Mouse (Mus musculus) liver, embryonic 12.5 days (tissue): ENCODE measurements around the gene Gm28635. TPM values are rescaled to one million over a fixed set of nuclear protein-coding genes. Genes with fewer than 3 reads are reported as not detected.

Source experiments
- polyA plus RNA-seq: library from polyadenylated mRNA; unstranded; fragments of >200 nt; fragmentation: Nextera tagmentation; extraction: Ambion mirVana; gene quantifications from 2 replicates; pipeline ENCODE4 v1.2.1, GENCODE M21; 2016

Gm28635 gene
- polyA plus RNA-seq, 1 experiment from 2014 or later = not detected

Other genes starting within 250 kb of the Gm28635 start
- gene Tfpi, start 201.3 kb downstream of the Gm28635 start, polyA plus RNA-seq = 25.0 and 25.8 TPM in 2 replicates
- gene Ctnnd1, start 27.3 kb downstream of the Gm28635 start, polyA plus RNA-seq = 18.6 and 20.5 TPM in 2 replicates
- gene Btbd18, start 19.0 kb downstream of the Gm28635 start, polyA plus RNA-seq = 0.04 and 0.10 TPM in 2 replicates
- gene Selenoh, start 7.3 kb downstream of the Gm28635 start, polyA plus RNA-seq = 163 and 165 TPM in 2 replicates
- 27.2 and 28.1 TPM in 2 replicates for gene Med19, start 361 bp upstream of the Gm28635 start, polyA plus RNA-seq
- gene Tmx2, start 1.1 kb upstream of the Gm28635 start, polyA plus RNA-seq = 86.3 and 88.8 TPM in 2 replicates
- 28.1 and 29.3 TPM in 2 replicates for gene Zdhhc5, start 37.1 kb upstream of the Gm28635 start, polyA plus RNA-seq
- gene Clp1, start 49.3 kb upstream of the Gm28635 start, polyA plus RNA-seq = 57.2 and 59.8 TPM in 2 replicates
- 49.8 and 52.1 TPM in 2 replicates for gene Ypel4, start 56.0 kb upstream of the Gm28635 start, polyA plus RNA-seq
- gene Gm19426, start 65.6 kb upstream of the Gm28635 start, polyA plus RNA-seq = 3.8 and 3.9 TPM in 2 replicates
- gene Serping1, start 97.4 kb upstream of the Gm28635 start, polyA plus RNA-seq = 30.8 and 32.3 TPM in 2 replicates
- gene Ube2l6, start 120.8 kb upstream of the Gm28635 start, polyA plus RNA-seq = 293 and 321 TPM in 2 replicates
- gene Smtnl1, start 144.6 kb upstream of the Gm28635 start, polyA plus RNA-seq = 0.29 and 0.43 TPM in 2 replicates
- gene Timm10, start 149.0 kb upstream of the Gm28635 start, polyA plus RNA-seq = 50.9 and 54.3 TPM in 2 replicates
- gene Slc43a1, start 160.8 kb upstream of the Gm28635 start, polyA plus RNA-seq = 153 and 162 TPM in 2 replicates
- gene Rtn4rl2, start 208.7 kb upstream of the Gm28635 start, polyA plus RNA-seq = 0.29 and 0.31 TPM in 2 replicates